Mouse (Mus musculus) liver, adult 2 months (tissue): ENCODE measurements around the gene B4galt1. TPM values are rescaled to one million over a fixed set of nuclear protein-coding genes. Genes with fewer than 3 reads are reported as not detected.

Experiments
- DNase-seq: peaks from one replicate; pipeline ENCODE4 v3.0.0-alpha.2; 2011; ENCODE audit warnings: low read depth, low spot score; ENCODE audit errors: extremely low read depth
- H3K27ac ChIP-seq: fragments of 200-500 bp; replicated peaks from 2 replicates; pipeline ENCODE4 v1.5.1; 2012; ENCODE audit warnings: low read depth, mild to moderate bottlenecking, control low read depth, inconsistent platforms, low read length; ENCODE audit not compliant: insufficient read depth
- H3K27me3 ChIP-seq: fragments of 200-500 bp; 2 replicates; pipeline ENCODE4 v1.6.1; 2012; ENCODE audit warnings: mild to moderate bottlenecking, moderate library complexity, low read length, inconsistent platforms; ENCODE audit not compliant: control insufficient read depth, insufficient read depth
- H3K36me3 ChIP-seq: fragments of 200-500 bp; 2 replicates; pipeline ENCODE4 v1.6.1; 2012; ENCODE audit warnings: low read length, inconsistent platforms; ENCODE audit not compliant: control insufficient read depth, insufficient read depth
- H3K4me1 ChIP-seq: fragments of 200-500 bp; 2 replicates; pipeline ENCODE4 v1.6.1; 2011; ENCODE audit warnings: low read length; ENCODE audit not compliant: control insufficient read depth, insufficient read depth
- H3K4me3 ChIP-seq: fragments of 200-500 bp; 2 replicates; pipeline ENCODE4 v1.5.1; 2011; ENCODE audit warnings: low read depth, mild to moderate bottlenecking, control low read depth, low read length, moderate library complexity; ENCODE audit not compliant: insufficient read depth
- H3K79me2 ChIP-seq: fragments of 200-500 bp; 2 replicates; pipeline ENCODE4 v1.6.1; 2012; ENCODE audit warnings: inconsistent platforms, mild to moderate bottlenecking, low read length, moderate library complexity; ENCODE audit not compliant: control insufficient read depth, insufficient read depth
- H3K9ac ChIP-seq: fragments of 200-500 bp; 2 replicates; pipeline ENCODE4 v1.6.1; 2012; ENCODE audit warnings: low read depth, mild to moderate bottlenecking, control low read depth, inconsistent platforms, low read length
- CTCF ChIP-seq: fragments of 200-500 bp; IDR thresholded peaks from 2 replicates; pipeline ENCODE4 v1.5.1; 2011; ENCODE audit warnings: low read depth, low read length, control low read depth
- POLR2A ChIP-seq: fragments of 200-500 bp; IDR thresholded peaks from 2 replicates; pipeline ENCODE4 v1.6.1; 2011; ENCODE audit warnings: low read length, control low read depth; ENCODE audit not compliant: insufficient read depth; ENCODE audit errors: extremely low read depth
- WGBS: fragments of 180-500 bp; shearing (Covaris S2); methylation state at CpG from one replicate; pipeline ENCODE4 v1.1.7; 2018; 5-methylcytosine and 5-hydroxymethylcytosine counted together
- polyA plus RNA-seq: library from polyadenylated mRNA; depleted of rRNA; stranded (reverse); fragments of >200 nt; gene quantifications from 2 replicates; pipeline ENCODE4 v1.2.3, GENCODE M21; 2012
- total RNA-seq: library from RNA; depleted of rRNA; stranded (reverse); fragments of >200 nt; gene quantifications from 2 replicates; pipeline ENCODE4 v1.2.3, GENCODE M21; 2014

B4galt1 gene
- total and polyA plus RNA-seq, 2 experiments = 11.0 to 28.1 TPM

- peak overlapping the region; percentile 24 for H3K27ac ChIP-seq
- H3K27me3 ChIP-seq = no peaks in the 10 kb centered on the region
- H3K4me1 ChIP-seq = peaks cover 43% of the 10 kb centered on the region
- peaks cover 53% of the 10 kb centered on the region for H3K79me2 ChIP-seq
- 39% methylated on average over 5 of the region's 5 CpGs for WGBS
- H3K9ac ChIP-seq = peak overlapping the region; percentile 4; the same call in 1 of the 2 replicates
- H3K36me3 ChIP-seq = no peaks in the 10 kb centered on the region
- no peak for DNase-seq
- H3K4me3 ChIP-seq = no peak overlapping the region
- no peak for TF ChIP-seq CTCF
These were observed 9.5 kb downstream of the B4galt1 start for GRCm38 (mm10) chr4:40844251-40844721.

- H3K4me3 ChIP-seq = no peak overlapping the region
- peaks cover 48% of the 10 kb centered on the region for H3K4me1 ChIP-seq
- H3K27me3 ChIP-seq = no peaks in the 10 kb centered on the region
- peaks cover 53% of the 10 kb centered on the region for H3K79me2 ChIP-seq
- TF ChIP-seq CTCF (no peak), POLR2A (no peak)
- 49% methylated on average over 8 of the region's 8 CpGs for WGBS
- H3K27ac ChIP-seq = peak overlapping the region; percentile 24
- H3K36me3 ChIP-seq = no peaks in the 10 kb centered on the region
- no peak overlapping the region for H3K9ac ChIP-seq
- DNase-seq = no peak
These were observed 10.1 kb downstream of the B4galt1 start for GRCm38 (mm10) chr4:40843726-40844125.

- Histone ChIP-seq H3K79me2 (peaks cover 50% of the 10 kb centered on the region), H3K9ac (no peak overlapping the region), H3K4me3 (no peak overlapping the region), H3K27me3 (no peaks in the 10 kb centered on the region), H3K27ac (no peak overlapping the region), H3K4me1 (peaks cover 41% of the 10 kb centered on the region), H3K36me3 (no peaks in the 10 kb centered on the region)
- WGBS = 64% methylated on average over 2 of the region's 2 CpGs
- DNase-seq = no peak
- TF ChIP-seq CTCF (no peak), POLR2A (no peak)
These were observed 13.4 kb downstream of the B4galt1 start for GRCm38 (mm10) chr4:40840448-40840847.

GRCm38 (mm10) chr4:40839251-40839650, 14.6 kb downstream of the B4galt1 start:
- peaks cover 54% of the 10 kb centered on the region for H3K79me2 ChIP-seq
- H3K36me3 ChIP-seq = no peaks in the 10 kb centered on the region
- WGBS = 42% methylated on average over 12 of the region's 12 CpGs
- DNase-seq = peak; percentile 54
- no peak overlapping the region for H3K9ac ChIP-seq
- TF ChIP-seq POLR2A = no peak
- no peak for TF ChIP-seq CTCF
- H3K4me3 ChIP-seq = no peak overlapping the region
- H3K4me1 ChIP-seq = peaks cover 35% of the 10 kb centered on the region
- H3K27ac ChIP-seq = peak overlapping the region; percentile 30
- H3K27me3 ChIP-seq = no peaks in the 10 kb centered on the region

GRCm38 (mm10) chr4:40837451-40838285, 16.1 kb downstream of the B4galt1 start:
- peak; percentile 85 for DNase-seq
- Histone ChIP-seq H3K36me3 (no peaks in the 10 kb centered on the region), H3K79me2 (peaks cover 51% of the 10 kb centered on the region), H3K4me1 (peaks cover 28% of the 10 kb centered on the region), H3K4me3 (no peak overlapping the region), H3K27me3 (no peaks in the 10 kb centered on the region), H3K9ac (0 out of 2 replicates have a peak overlapping the region, but pooled peaks have one; percentile 6), H3K27ac (peak overlapping the region; percentile 65)
- 23% methylated on average over 10 of the region's 10 CpGs for WGBS
- no peak for TF ChIP-seq POLR2A
- TF ChIP-seq CTCF = no peak

- DNase-seq = no peak
- 0 out of 2 replicates have a peak overlapping the region, but pooled peaks have one; percentile 6 for H3K9ac ChIP-seq
- H3K79me2 ChIP-seq = peaks cover 46% of the 10 kb centered on the region
- WGBS = 15% methylated on average over 3 of the region's 3 CpGs
- no peaks in the 10 kb centered on the region for H3K36me3 ChIP-seq
- TF ChIP-seq CTCF (no peak), POLR2A (no peak)
- no peak overlapping the region for H3K4me3 ChIP-seq
- peaks cover 25% of the 10 kb centered on the region for H3K4me1 ChIP-seq
- H3K27me3 ChIP-seq = no peaks in the 10 kb centered on the region
- H3K27ac ChIP-seq = peak overlapping the region; percentile 65
These were observed 16.8 kb downstream of the B4galt1 start for GRCm38 (mm10) chr4:40837008-40837407.
